8 mouse cellular contexts compared by ENCODE assay signal in genomic region chr5:100038714-100039601, GRCm38 (mm10). TPM values are rescaled to one million over a fixed set of nuclear protein-coding genes. Genes with fewer than 3 reads are reported as not detected.
A peak's percentile ranks its signal among the peaks of the same experiment; 100 is the strongest.
DNase-seq lines count a peak whose midpoint lies in the region; ATAC-seq and TF ChIP-seq lines count a peak whose summit lies in the region.

No protein-coding gene starts in this region.

- peak overlapping the region; percentile 98 for H3K27ac ChIP-seq in heart, embryonic 12.5 days (ENCODE audit: poor library complexity, severe bottlenecking)
- H3K27ac ChIP-seq in kidney, postnatal 0 days: peak overlapping the region; percentile 99
- H3K27ac ChIP-seq in liver, adult 2 months (replicated peaks; ENCODE audit: insufficient read depth, low read depth, low read length): peak overlapping the region; percentile 94

- peak overlapping the region; percentile 100 for H3K9ac ChIP-seq in heart, embryonic 12.5 days
- H3K9ac ChIP-seq in kidney, postnatal 0 days (ENCODE audit: low read depth, low read length): peak overlapping the region; percentile 98
- H3K9ac ChIP-seq in liver, adult 2 months (ENCODE audit: low read depth, low read length): peak overlapping the region; percentile 94

- peak; percentile 86; the same call in 1 of the 2 replicates for TF ChIP-seq POLR2A in liver, adult 2 months (IDR thresholded peaks at IDR 0.05; ENCODE audit: extremely low read depth, insufficient read depth, low read length)

- peak overlapping the region; percentile 95 for H3K4me2 ChIP-seq in heart, embryonic 12.5 days
- H3K4me2 ChIP-seq in kidney, postnatal 0 days (ENCODE audit: low read length): peak overlapping the region; percentile 95

- H3K79me2 ChIP-seq in liver, adult 2 months (ENCODE audit: control insufficient read depth, insufficient read depth, low read length): peaks cover 19% of the 10 kb centered on the region; the same call in 1 of the 2 replicates

- H3K36me3 ChIP-seq in erythroblast, embryonic 14.5 days (ENCODE audit: control insufficient read depth): peaks cover 45% of the 10 kb centered on the region
- peaks cover 34% of the 10 kb centered on the region for H3K36me3 ChIP-seq in heart, embryonic 12.5 days
- H3K36me3 ChIP-seq in kidney, postnatal 0 days (ENCODE audit: insufficient read depth, low read length): peaks cover 17% of the 10 kb centered on the region
- H3K36me3 ChIP-seq in liver, adult 2 months (ENCODE audit: control insufficient read depth, insufficient read depth, low read length): peaks cover 22% of the 10 kb centered on the region

- DNase-seq in CD4-positive helper T cell, adult 2 months (ENCODE audit: low read depth, low spot score): peak; percentile 98
- DNase-seq in brain, embryonic 18.5 days (ENCODE audit: low read depth, low spot score): peak; percentile 85
- peak; percentile 95 for DNase-seq in kidney, postnatal 0 days (ENCODE audit: low spot score)
- DNase-seq in liver, adult 2 months (ENCODE audit: extremely low read depth, low read depth, low spot score): peak; percentile 51
- DNase-seq in spleen, postnatal 36 days (ENCODE audit: low spot score in 2 of 2): peak; percentile 94 to 96

- no peaks in the 10 kb centered on the region for H3K27me3 ChIP-seq in erythroblast, embryonic 14.5 days (ENCODE audit: control insufficient read depth)
- no peaks in the 10 kb centered on the region for H3K27me3 ChIP-seq in heart, embryonic 12.5 days (replicated peaks)
- H3K27me3 ChIP-seq in kidney, postnatal 0 days (ENCODE audit: insufficient read depth, low read length): no peaks in the 10 kb centered on the region
- H3K27me3 ChIP-seq in liver, adult 2 months (ENCODE audit: control insufficient read depth, insufficient read depth, low read length): no peaks in the 10 kb centered on the region

- WGBS in heart, embryonic 12.5 days: under 1% methylated on average over 109 of the region's 113 CpGs
- WGBS in kidney, postnatal 0 days: under 1% methylated on average over 84 of the region's 113 CpGs
- under 1% methylated on average over 112 of the region's 113 CpGs for WGBS in liver, adult 2 months

- peaks cover 61% of the 10 kb centered on the region for H3K4me1 ChIP-seq in erythroblast, embryonic 14.5 days (ENCODE audit: control insufficient read depth)
- H3K4me1 ChIP-seq in heart, embryonic 12.5 days (replicated peaks): peaks cover 33% of the 10 kb centered on the region
- H3K4me1 ChIP-seq in kidney, postnatal 0 days (replicated peaks; ENCODE audit: insufficient read depth, low read length): peaks cover 4% of the 10 kb centered on the region; the same call in 1 of the 2 replicates
- peaks cover 3% of the 10 kb centered on the region; the same call in 1 of the 2 replicates for H3K4me1 ChIP-seq in liver, adult 2 months (ENCODE audit: control insufficient read depth, insufficient read depth, low read length)

- H3K9me3 ChIP-seq in erythroblast, embryonic 14.5 days (ENCODE audit: control insufficient read depth, low read length): no peaks in the 10 kb centered on the region
- no peaks in the 10 kb centered on the region for H3K9me3 ChIP-seq in heart, embryonic 12.5 days (replicated peaks)
- H3K9me3 ChIP-seq in kidney, postnatal 0 days (replicated peaks; ENCODE audit: low read length): no peaks in the 10 kb centered on the region

- peak; percentile 94 for TF ChIP-seq CTCF in kidney, postnatal 0 days (IDR thresholded peaks at IDR 0.05; ENCODE audit: low read depth)
- TF ChIP-seq CTCF in liver, adult 2 months (IDR thresholded peaks at IDR 0.05; ENCODE audit: low read depth, low read length): peak; percentile 81

- peak overlapping the region; percentile 100 for H3K4me3 ChIP-seq in erythroblast, embryonic 14.5 days (replicated peaks)
- peak overlapping the region; percentile 96 for H3K4me3 ChIP-seq in heart, embryonic 12.5 days
- H3K4me3 ChIP-seq in kidney, postnatal 0 days (replicated peaks; ENCODE audit: low read depth, low read length): peak overlapping the region; percentile 96
- H3K4me3 ChIP-seq in liver, adult 2 months (ENCODE audit: insufficient read depth, low read depth, low read length): peak overlapping the region; percentile 92

- peak; percentile 84 for ATAC-seq in heart, embryonic 12.5 days (ENCODE audit: insufficient number of reproducible peaks, low FRiP score)
- ATAC-seq in kidney, postnatal 0 days (replicated peaks; ENCODE audit: low FRiP score, low read depth): peak; percentile 72
- ATAC-seq in monocyte, adult 5-6 weeks (replicated peaks; ENCODE audit: insufficient number of reproducible peaks, low FRiP score, low TSS enrichment, poor library complexity, severe bottlenecking): peak; percentile 58

RNA-seq across cellular contexts. Expression of gene Hnrnpdl, which starts 0.5 kb away (rescaled TPM):
- polyA plus RNA-seq in erythroblast, embryonic 14.5 days (2012): 12.5 and 13.3 TPM in 2 replicates
- 112 and 117 TPM in 2 replicates for polyA plus RNA-seq in heart, embryonic 12.5 days (2016; fragmentation: Nextera tagmentation; extraction: Ambion mirVana)
- 118 and 121 TPM in 2 replicates for polyA plus RNA-seq in kidney, postnatal 0 days (2015; fragmentation: Nextera tagmentation; extraction: Ambion mirVana)
- 46.9 and 51.4 TPM in 2 replicates for total RNA-seq in liver, adult 2 months (2014; rRNA removed)
- 22.5 and 28.9 TPM in 2 replicates for polyA plus RNA-seq in liver, adult 2 months (2012; rRNA removed)
- 526 to 624 TPM (median 546 TPM) in 3 replicates for total RNA-seq in monocyte, adult 5-6 weeks (2017)

RNA-seq across cellular contexts. Expression of gene Enoph1, which starts 0.8 kb away (rescaled TPM):
- polyA plus RNA-seq in erythroblast, embryonic 14.5 days (2012): 0.43 and 0.55 TPM in 2 replicates
- polyA plus RNA-seq in heart, embryonic 12.5 days (2016; fragmentation: Nextera tagmentation; extraction: Ambion mirVana): 26.0 and 26.9 TPM in 2 replicates
- polyA plus RNA-seq in kidney, postnatal 0 days (2015; fragmentation: Nextera tagmentation; extraction: Ambion mirVana): 31.5 and 36.1 TPM in 2 replicates
- 5.9 and 6.2 TPM in 2 replicates for total RNA-seq in liver, adult 2 months (2014; rRNA removed)
- 6.2 and 7.3 TPM in 2 replicates for polyA plus RNA-seq in liver, adult 2 months (2012; rRNA removed)
- 22.0 to 42.2 TPM (median 31.0 TPM) in 3 replicates for total RNA-seq in monocyte, adult 5-6 weeks (2017)

Comparison
In these comparisons a context has a peak if more than half of its experiments do, and no peak if none do; other contexts are left out.
1. Peak in every context shown above with its lines: DNase-seq, ATAC-seq, H3K4me3 ChIP-seq and H3K27ac ChIP-seq.